Mouse (Mus musculus) telencephalon, adult 2 months (tissue): Measurements from ENCODE around the gene Isca2.
A peak's percentile ranks its signal among the peaks of the same experiment; 100 is the strongest.

Experiments
- DNase-seq: peaks from one replicate; pipeline ENCODE4 v3.0.0-alpha.2; 2011; ENCODE audit warnings: low read depth, low spot score

Isca2 gene

GRCm38 (mm10) chr12:84772726-84773441, at the start of gene Isca2, which contains the start of gene Npc2:
Gene Isca2 (plus strand): TSS chr12:84773251.
Gene Npc2 (minus strand): TSS chr12:84773152.
- peak; percentile 99 for DNase-seq

- no peak for DNase-seq
Measured at GRCm38 (mm10) chr12:84726391-84726790, 46.7 kb upstream of the Isca2 start.

DNA sequence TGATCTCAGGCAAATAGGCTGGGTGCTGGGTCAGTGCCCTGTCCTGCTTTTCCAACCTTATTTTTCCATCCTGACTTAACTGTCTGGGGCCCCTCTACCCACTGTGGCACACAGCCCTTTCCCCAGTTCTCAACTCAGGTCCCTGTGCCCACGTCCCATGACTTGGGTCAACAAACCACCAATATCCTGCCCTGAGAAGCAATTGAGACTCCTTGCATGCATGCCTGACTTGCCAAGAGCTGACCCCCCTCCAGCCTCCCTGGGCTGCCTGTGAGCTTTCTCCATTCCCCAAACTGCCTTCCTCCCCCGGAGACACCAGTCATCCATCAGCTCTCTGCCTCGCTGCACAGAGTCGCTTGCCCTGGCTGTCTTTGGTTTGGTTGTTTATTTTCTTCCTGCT, 46.1 kb upstream of the Isca2 start:
- DNase-seq: no peak

DNA sequence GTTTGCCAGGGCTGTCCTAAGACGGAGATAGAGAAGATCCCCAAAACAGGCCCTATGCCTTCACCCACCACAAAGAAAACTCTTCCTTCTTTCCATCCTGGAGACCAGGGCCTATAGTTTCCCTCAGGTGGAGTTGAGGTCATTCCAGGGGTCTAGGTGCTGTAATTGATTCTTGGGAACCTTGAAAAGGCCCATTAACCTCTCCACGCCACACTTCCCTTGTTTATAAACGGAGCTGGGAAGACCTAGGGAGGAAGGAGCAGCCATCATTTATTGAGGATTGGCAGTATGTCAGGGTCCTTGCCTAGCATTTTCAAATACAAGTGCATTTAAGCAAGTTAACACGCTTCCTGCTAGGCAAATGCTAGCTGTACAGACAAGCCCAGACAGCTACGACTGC, 45.6 kb upstream of the Isca2 start:
- no peak for DNase-seq

DNA sequence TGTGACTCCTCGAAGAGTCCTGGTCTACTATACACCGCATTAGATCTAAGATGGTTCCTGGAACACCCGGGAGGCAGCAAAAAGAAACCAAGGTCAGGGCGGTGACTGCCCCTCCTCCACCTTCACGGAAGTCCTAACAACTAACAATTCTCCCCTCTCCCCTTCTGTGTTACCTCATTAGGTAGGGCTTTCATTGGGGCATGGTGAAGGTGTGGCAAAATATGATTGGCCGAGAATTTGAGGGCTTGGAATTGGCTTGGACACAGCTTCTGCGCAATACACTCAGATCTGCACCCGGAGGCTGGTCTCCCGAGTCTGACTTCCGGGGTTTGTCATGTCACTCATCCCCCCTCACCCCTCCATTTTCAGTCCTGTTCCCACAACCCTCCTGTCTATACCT, 44.6 kb upstream of the Isca2 start:
- no peak for DNase-seq

- no peak for DNase-seq
Measured at GRCm38 (mm10) chr12:84733366-84733765, 39.7 kb upstream of the Isca2 start.

DNA sequence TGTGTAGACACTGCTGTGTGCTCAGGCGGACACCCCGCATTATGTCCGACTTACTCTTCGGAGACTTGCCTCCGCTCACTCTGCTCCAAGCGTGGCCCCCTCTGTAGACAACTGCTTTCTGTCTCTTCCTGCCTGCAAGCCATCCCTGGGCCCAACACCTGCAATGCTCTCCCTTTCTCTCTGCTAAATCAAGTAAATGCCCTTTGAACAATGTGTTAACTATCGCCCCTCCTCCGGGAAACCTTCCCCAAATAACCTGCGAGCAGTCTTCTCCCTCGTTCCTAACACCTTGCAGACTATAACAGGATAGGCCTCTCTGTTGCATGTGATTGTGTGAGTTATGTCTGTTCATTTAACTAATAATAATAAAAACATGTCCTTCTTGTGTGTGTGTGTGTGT, 29.6 kb upstream of the Isca2 start:
- no peak for DNase-seq

DNA sequence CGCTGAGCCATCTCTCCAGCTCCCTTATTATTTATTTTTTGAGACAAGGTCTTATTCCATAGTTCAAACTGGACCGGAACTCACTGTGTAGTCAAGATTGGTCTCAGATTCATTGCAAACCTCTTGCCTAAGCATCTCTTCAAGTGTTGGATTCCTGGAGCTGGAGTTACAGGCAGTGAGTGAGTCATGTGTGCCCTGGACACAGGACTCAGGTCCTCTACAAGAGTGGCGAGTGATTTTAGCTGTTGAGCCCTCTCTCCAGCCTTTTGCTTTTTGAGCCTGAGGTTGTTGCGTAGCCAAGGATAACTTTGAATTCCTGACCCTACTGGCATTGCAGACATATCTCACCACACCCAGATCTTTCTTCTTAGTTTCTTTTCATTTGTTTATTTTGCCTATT, 27.4 kb upstream of the Isca2 start:
- no peak for DNase-seq

DNA sequence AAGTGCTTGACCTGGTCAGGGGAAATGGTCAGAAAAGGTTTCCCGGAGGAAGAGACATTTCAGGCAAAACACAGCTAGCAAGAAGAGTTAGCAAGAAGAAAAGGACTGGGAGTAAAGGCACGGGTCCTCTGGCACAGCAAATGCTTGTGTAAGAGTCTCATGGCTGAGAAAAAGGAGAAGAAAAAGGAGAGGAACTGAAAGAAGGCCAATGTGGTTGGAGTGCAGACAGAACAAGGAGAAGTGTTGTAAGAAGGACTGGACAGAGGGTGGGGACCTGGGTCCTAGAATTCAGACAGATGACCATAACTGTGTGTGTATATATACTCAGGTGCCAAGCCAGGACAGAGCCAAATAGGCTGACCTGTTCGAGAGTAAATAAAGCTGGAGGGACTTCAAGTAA, 24.9 kb upstream of the Isca2 start:
- no peak for DNase-seq

GRCm38 (mm10) chr12:84750661-84751060, 22.4 kb upstream of the Isca2 start:
- no peak for DNase-seq

GRCm38 (mm10) chr12:84752131-84752977, 20.7 kb upstream of the Isca2 start:
- no peak for DNase-seq

- DNase-seq: no peak
Measured at GRCm38 (mm10) chr12:84755008-84755695, 17.9 kb upstream of the Isca2 start.

DNA sequence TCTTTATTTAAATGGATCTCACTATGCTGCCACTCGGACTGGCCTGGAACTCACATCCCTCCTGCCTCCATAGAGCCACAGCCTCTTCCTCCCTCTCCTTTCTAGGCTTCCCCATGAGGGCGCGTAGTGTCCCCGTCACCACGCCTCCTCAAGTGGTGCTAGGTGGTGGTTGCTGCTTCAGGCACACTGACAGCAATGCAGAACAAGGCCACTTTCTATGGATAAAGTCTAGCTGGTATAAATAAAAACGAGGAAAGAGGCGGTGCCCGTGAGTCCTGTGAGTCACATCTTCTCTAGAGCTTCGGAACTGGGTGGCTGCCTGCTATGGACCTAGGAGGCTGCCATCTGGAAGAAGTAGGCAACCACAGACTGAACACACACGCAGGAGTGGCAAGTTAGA, 17.0 kb upstream of the Isca2 start:
- DNase-seq: peak; percentile 90

DNA sequence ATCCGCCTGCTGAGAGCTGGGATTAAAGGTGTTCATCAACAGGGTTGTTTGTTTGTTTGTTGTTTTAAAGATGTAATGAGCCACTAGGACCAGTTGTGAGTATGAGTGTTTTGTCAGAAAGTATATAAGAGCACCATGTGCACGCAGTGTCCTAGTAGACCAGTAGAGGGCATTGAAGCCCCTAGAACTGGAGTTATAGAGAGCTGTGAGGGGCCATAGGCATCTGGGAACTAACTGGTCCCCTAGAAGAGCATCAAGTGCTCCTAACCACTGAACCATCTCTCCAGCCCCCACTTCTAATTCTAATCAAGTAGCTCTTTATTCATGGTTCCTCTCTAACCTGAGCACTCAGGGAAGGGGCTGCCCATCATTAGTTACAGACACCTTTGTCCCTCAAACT, 14.0 kb upstream of the Isca2 start:
- DNase-seq: no peak

DNA sequence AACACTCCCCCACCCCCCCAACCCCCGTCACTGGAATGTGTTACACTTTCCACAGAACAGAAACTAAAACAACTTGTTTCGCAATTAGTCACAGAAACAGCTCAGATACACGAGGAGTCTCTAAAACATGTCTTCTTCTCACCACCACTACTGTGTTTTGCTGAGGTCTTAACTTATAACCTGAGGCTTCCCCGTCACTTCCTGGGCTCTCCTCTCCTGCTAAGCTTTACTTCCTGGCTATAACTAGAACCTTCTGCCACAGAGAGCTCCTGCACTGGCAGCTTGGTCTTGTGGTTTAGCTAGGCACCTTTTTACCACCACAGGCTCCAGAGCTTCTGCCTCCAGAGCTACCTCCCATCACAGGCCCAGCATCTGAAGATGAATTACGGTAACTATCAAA, 10.5 kb upstream of the Isca2 start:
- no peak for DNase-seq

GRCm38 (mm10) chr12:84763577-84764218, 9.4 kb upstream of the Isca2 start:
- DNase-seq: no peak

- no peak for DNase-seq
Measured at GRCm38 (mm10) chr12:84764756-84765155, 8.3 kb upstream of the Isca2 start.

DNA sequence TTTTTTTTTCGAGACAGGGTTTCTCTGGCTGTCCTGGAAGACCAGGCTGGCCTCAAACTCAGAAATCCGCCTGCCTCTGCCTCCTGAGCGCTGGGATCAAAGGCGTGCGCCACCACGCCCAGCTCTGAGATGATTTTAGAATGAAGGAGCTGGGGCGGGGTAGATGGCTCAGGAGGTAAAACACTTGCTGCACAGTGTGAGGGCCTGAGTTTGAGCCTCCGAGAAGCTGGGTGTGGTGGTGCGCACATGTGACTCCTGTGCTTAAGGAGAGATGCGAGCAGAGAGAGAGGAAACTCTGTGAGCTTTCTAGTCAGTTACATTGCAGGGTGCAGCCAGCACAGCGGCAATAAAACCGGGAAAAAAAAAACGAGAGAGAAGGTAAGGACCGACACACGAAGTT, 7.5 kb upstream of the Isca2 start:
- no peak for DNase-seq

DNA sequence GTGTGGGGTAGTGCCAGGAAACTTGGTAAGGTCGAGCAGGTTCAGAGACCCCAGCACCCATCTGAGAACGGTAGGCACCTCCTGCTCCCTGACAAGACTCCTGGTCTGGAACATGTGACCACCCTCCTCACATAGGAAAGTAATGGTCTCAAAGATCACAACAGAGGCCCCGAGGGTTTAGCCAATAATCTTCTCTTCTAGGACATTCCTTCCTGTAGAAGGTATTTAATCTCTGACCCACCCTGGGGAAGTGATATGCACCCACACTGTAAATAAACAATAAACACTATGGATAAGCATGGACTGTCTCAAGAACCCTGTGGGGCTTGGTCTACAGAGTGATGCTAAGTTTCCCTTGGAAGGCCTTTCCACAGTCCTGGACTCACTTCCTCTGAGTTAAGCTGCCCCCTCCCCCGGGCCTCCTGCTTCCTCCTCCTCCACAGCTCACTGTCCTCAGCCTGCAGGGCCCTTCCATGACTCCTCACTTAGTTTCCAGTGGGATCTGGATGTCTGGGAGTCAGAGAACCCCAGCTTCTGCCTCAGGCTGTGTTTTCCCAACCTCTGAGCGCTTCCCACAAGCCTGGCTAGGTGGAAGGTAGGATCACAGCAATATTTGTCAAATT, 6.8 kb upstream of the Isca2 start:
- DNase-seq: no peak

DNA sequence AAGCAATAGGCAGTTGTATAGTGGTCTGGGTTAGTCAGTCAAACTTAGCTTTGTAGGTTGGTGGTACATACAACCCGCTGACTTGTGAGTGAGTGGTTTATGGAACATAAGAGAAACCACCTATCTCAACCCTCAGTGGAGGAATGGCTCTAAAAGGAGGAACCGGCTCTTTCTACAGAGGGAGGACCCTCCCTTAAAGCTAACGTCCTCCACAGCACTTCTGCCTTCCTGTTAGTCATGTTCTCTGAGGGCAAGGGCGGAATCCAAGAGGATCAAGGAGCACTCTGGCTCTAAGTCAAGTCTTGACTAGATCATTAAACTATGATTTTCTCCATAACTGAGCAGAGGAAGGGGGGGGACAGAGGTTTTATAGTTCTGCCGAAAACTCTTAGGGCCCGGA, 5.5 kb upstream of the Isca2 start:
- no peak for DNase-seq

DNA sequence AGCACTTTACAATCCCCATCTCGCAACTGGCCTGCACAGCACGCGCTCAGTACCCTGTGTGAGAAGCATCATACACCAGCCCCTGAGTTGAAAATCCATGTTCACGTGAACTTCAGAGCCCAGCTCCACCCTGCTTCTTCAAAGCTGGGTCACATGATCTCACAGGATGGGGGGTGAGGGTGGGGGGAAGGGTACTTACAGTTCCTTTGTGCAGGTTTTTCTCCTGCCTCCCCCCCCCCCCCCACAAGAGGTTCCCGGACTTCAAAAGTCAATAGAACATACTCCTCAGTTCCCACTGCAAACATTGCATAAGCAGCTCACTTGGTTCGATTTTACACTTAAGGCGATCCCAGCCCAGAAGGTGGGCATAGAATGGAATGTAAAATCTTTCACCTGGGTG, 3.4 kb upstream of the Isca2 start:
- DNase-seq: no peak
